Mouse (Mus musculus): ENCODE results near the gene Slc9a8.

- TF ChIP-seq ETS1 (IDR thresholded peaks at IDR 0.05; ENCODE audit: low read depth, low read length) (no peak), CTCF (IDR thresholded peaks at IDR 0.05 in 2 of 3, conservative IDR thresholded peaks at IDR 0.05 in 1 of 3; ENCODE audit: control insufficient read depth in 1 of 3, insufficient read depth in 1 of 3, low read depth in 2 of 3, low read length in 3 of 3, poor library complexity in 1 of 3, severe bottlenecking in 1 of 3) (no peak), UBTF (IDR thresholded peaks at IDR 0.05; ENCODE audit: borderline replicate concordance, insufficient read depth, low read depth, low read length) (no peak)
Measured at GRCm38 (mm10) chr2:167483827-167484410, 62.4 kb downstream of the Slc9a8 start.
